Mouse (Mus musculus) yolk sac, embryonic 10.5 days (tissue): Measurements from ENCODE around the gene Pole3.

Experiments used
- DNase-seq: peaks from one replicate; pipeline ENCODE4 v3.0.0-alpha.2; 2017; ENCODE audit warnings: low spot score

The Pole3 gene

GRCm38 (mm10) chr4:62524651-62525488, at the start of gene Pole3, which contains the start of gene 4933430I17Rik:
Gene Pole3 (minus strand): TSS chr4:62525068.
Gene 4933430I17Rik (plus strand): TSS chr4:62525369.
- DNase-seq, result peak; percentile 98

GRCm38 (mm10) chr4:62570029-62570428, 45.2 kb upstream of the Pole3 start:
- no peak for DNase-seq

- DNase-seq, result no peak
Measured at GRCm38 (mm10) chr4:62569603-62570002, 44.7 kb upstream of the Pole3 start.

GRCm38 (mm10) chr4:62568359-62568758, 43.5 kb upstream of the Pole3 start:
- DNase-seq, result no peak

- no peak for DNase-seq
Measured at GRCm38 (mm10) chr4:62567696-62568095, 42.8 kb upstream of the Pole3 start.

GRCm38 (mm10) chr4:62566530-62566929, 41.7 kb upstream of the Pole3 start:
- peak; percentile 53 for DNase-seq

GRCm38 (mm10) chr4:62562006-62562405, 37.1 kb upstream of the Pole3 start:
- no peak for DNase-seq

- no peak for DNase-seq
Measured at GRCm38 (mm10) chr4:62561630-62562001, 36.7 kb upstream of the Pole3 start.

GRCm38 (mm10) chr4:62560963-62561629, 36.2 kb upstream of the Pole3 start:
- DNase-seq, result peak; percentile 69

- DNase-seq, result no peak
Measured at GRCm38 (mm10) chr4:62559797-62560329, 35.0 kb upstream of the Pole3 start, which contains the start of gene Rgs3. Gene Rgs3 (plus strand): TSS chr4:62559847.

GRCm38 (mm10) chr4:62557436-62557835, 32.6 kb upstream of the Pole3 start:
- DNase-seq, result no peak

GRCm38 (mm10) chr4:62551966-62552365, 27.1 kb upstream of the Pole3 start:
- no peak for DNase-seq

GRCm38 (mm10) chr4:62544801-62545200, 19.9 kb upstream of the Pole3 start:
- DNase-seq, result no peak

GRCm38 (mm10) chr4:62543782-62544181, 18.9 kb upstream of the Pole3 start:
- no peak for DNase-seq

- DNase-seq, result no peak
Measured at GRCm38 (mm10) chr4:62541802-62542201, 16.9 kb upstream of the Pole3 start.

GRCm38 (mm10) chr4:62533729-62534128, 8.9 kb upstream of the Pole3 start:
- DNase-seq, result no peak

GRCm38 (mm10) chr4:62527655-62528054, 2.8 kb upstream of the Pole3 start:
- DNase-seq, result no peak

GRCm38 (mm10) chr4:62526256-62526655, 1.4 kb upstream of the Pole3 start:
- no peak for DNase-seq

- no peak for DNase-seq
Measured at GRCm38 (mm10) chr4:62525489-62525811, 582 bp upstream of the Pole3 start.

GRCm38 (mm10) chr4:62520892-62521400, 3.9 kb downstream of the Pole3 start:
- no peak for DNase-seq

GRCm38 (mm10) chr4:62519849-62520233, 5.0 kb downstream of the Pole3 start, which contains the start of gene Alad:
Gene Alad (minus strand): TSS chr4:62519918.
- peak; percentile 94 for DNase-seq

GRCm38 (mm10) chr4:62519122-62519848, 5.6 kb downstream of the Pole3 start:
- no peak for DNase-seq
